Mouse (Mus musculus) neutrophil, adult 5-6 weeks (primary cell): Measurements from ENCODE around the gene Trp53bp2. TPM values are rescaled to one million over a fixed set of nuclear protein-coding genes. Genes with fewer than 3 reads are reported as not detected.

ENCODE experiments used
- total RNA-seq: library from RNA; stranded (forward); fragments of 200-1000 nt; gene quantifications from 2 replicates; pipeline ENCODE4 v1.2.3, GENCODE M21; 2017

The Trp53bp2 gene
- total RNA-seq, 1 experiment from 2014 or later: 15.2 TPM

Other genes with a start within 250 kb of the Trp53bp2 start
- not detected in 2 replicates for gene Vmn1r1, start 244.7 kb upstream of the Trp53bp2 start, total RNA-seq
- gene Degs1, start 126.4 kb upstream of the Trp53bp2 start, total RNA-seq: 54.7 and 55.2 TPM in 2 replicates
- gene Fbxo28, start 67.5 kb upstream of the Trp53bp2 start, total RNA-seq: 16.8 and 20.8 TPM in 2 replicates
- gene Capn2, start 108.4 kb downstream of the Trp53bp2 start, total RNA-seq: 25.4 and 40.7 TPM in 2 replicates
- not detected in 2 replicates for gene Capn8, start 155.8 kb downstream of the Trp53bp2 start, total RNA-seq